Mouse (Mus musculus): Measurements from ENCODE around the gene Hoxa13. TPM values are rescaled to one million over a fixed set of nuclear protein-coding genes. Genes with fewer than 3 reads are reported as not detected.

Hoxa13 gene
- polyA plus RNA-seq, 1 experiment = not detected

DNA sequence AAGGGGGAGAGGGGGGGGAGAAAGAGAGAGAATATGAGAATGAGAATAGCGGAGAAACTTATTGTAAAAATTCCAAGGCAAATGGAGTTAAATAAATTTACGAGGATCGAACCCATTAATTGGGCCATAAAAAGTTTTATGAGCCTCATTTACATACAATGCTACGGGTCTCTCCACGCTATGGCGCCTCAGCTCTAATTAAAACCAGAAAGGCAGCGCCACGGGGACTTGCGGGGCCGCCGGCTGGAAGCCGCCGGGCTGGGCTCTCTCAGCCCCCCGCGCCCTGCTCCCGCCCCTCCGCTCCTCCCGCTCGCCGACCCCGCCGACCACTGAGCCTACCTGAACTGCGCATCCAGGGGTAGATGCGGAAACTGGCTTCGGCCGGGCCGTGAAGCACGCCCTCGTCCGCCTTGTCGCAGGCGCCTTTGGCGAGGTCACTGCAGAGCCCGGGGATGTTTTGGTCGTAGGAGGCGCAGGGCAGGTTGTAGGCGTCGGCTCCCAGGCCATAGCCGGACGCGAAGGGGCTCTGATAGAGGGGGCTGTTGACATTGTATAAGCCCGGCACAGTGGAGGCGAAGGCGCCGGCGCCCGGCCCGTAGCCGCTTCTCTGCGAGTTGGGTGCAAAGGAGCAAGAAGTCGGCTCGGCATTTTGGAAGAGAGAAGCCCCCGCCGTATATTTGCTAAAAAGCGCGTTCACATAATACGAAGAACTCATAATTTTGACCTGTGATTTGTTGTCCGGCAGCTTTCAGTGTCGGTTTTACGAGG, 43.8 kb downstream of the Hoxa13 start:
- no peak for TF ChIP-seq CTCF (IDR thresholded peaks at IDR 0.05; ENCODE audit: borderline replicate concordance, control insufficient read depth, extremely low read depth, insufficient read depth, low read length, poor library complexity)
- no peak for TF ChIP-seq POLR2A (IDR thresholded peaks at IDR 0.05; ENCODE audit: control insufficient read depth, extremely low read depth, insufficient read depth, low read length, poor library complexity)
- Histone ChIP-seq H3K27me3 (ENCODE audit: control insufficient read depth, insufficient read depth, low read length) (peaks cover 29% of the 10 kb centered on the region), H3K27ac (ENCODE audit: control insufficient read depth, insufficient read depth, low read length) (no peak overlapping the region), H3K4me1 (replicated peaks; ENCODE audit: control insufficient read depth, insufficient read depth, low read length) (peaks cover 23% of the 10 kb centered on the region), H3K36me3 (ENCODE audit: control insufficient read depth, insufficient read depth, low read length) (no peaks in the 10 kb centered on the region), H3K4me3 (ENCODE audit: control insufficient read depth, insufficient read depth, low read length) (peak overlapping the region; percentile 58)
- no peak for DNase-seq
- under 1% methylated on average over 58 of the region's 60 CpGs for WGBS

DNA sequence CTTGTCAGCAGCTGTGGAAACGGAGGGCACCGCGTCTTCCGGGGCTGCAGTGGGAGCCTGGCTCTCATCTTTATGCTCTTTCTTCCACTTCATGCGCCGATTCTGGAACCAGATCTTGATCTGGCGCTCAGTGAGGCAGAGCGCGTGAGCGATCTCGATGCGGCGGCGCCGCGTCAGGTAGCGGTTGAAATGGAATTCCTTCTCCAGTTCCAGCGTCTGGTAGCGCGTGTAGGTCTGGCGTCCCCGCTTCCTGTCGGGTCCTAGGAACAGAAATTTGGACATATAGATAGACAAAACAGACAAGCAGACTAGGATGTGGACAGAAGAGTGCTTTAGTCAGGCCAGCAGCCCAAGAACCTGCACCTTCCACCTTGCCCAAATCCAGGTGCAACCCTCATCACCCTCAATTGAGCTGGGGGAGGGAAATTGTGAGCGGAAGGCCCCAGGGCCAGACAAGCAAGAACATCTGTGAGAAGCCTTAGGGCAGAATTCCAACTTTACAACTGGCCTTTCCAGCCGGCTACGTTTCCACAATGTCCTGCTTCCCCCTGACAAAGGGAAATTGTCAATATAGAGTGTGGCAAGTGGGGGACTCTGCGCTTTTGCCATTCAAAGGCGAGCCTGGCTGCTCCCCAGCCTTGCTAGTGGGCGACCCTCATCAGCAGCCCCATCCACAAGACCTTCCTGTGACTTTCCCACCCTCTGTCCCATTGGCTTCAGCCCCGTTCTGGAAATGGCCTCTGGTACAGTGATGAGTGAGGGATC, 44.7 kb downstream of the Hoxa13 start:
- no peak for DNase-seq
- TF ChIP-seq CTCF (IDR thresholded peaks at IDR 0.05; ENCODE audit: borderline replicate concordance, control insufficient read depth, extremely low read depth, insufficient read depth, low read length, poor library complexity) (no peak), POLR2A (IDR thresholded peaks at IDR 0.05; ENCODE audit: control insufficient read depth, extremely low read depth, insufficient read depth, low read length, poor library complexity) (no peak)
- Histone ChIP-seq H3K27me3 (ENCODE audit: control insufficient read depth, insufficient read depth, low read length) (peaks cover 30% of the 10 kb centered on the region), H3K36me3 (ENCODE audit: control insufficient read depth, insufficient read depth, low read length) (no peaks in the 10 kb centered on the region), H3K4me1 (replicated peaks; ENCODE audit: control insufficient read depth, insufficient read depth, low read length) (peaks cover 24% of the 10 kb centered on the region), H3K4me3 (ENCODE audit: control insufficient read depth, insufficient read depth, low read length) (no peak overlapping the region), H3K27ac (ENCODE audit: control insufficient read depth, insufficient read depth, low read length) (no peak overlapping the region)
- WGBS = 30% methylated on average over 30 of the region's 30 CpGs

DNA sequence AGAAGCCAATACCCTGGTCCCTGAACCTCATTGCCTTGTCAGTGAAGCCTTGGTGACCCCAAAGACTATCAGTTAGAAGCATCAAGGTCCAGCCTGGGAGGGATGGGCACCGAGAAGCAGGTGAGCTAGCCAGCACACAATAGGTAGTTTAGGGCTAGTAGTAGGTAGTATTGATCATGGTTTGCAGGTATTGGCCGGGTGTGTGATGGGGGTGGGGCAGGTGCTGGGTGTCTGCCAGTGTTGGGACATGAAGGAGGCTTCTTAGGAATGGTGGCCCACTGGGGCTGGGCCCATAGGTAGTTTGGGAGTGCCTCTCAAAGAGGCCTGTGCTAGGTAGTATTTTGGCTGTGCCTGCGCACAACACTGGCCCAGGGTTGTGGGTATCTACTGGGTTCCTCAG, 45.6 kb downstream of the Hoxa13 start:
- no peak for DNase-seq
- Histone ChIP-seq H3K27me3 (ENCODE audit: control insufficient read depth, insufficient read depth, low read length) (peaks cover 28% of the 10 kb centered on the region), H3K36me3 (ENCODE audit: control insufficient read depth, insufficient read depth, low read length) (no peaks in the 10 kb centered on the region), H3K4me3 (ENCODE audit: control insufficient read depth, insufficient read depth, low read length) (no peak overlapping the region), H3K27ac (ENCODE audit: control insufficient read depth, insufficient read depth, low read length) (no peak overlapping the region), H3K4me1 (replicated peaks; ENCODE audit: control insufficient read depth, insufficient read depth, low read length) (peaks cover 24% of the 10 kb centered on the region)
- 83% methylated on average over 3 of the region's 3 CpGs for WGBS
- no peak for TF ChIP-seq POLR2A (IDR thresholded peaks at IDR 0.05; ENCODE audit: control insufficient read depth, extremely low read depth, insufficient read depth, low read length, poor library complexity)
- TF ChIP-seq CTCF (IDR thresholded peaks at IDR 0.05; ENCODE audit: borderline replicate concordance, control insufficient read depth, extremely low read depth, insufficient read depth, low read length, poor library complexity) = no peak

DNA sequence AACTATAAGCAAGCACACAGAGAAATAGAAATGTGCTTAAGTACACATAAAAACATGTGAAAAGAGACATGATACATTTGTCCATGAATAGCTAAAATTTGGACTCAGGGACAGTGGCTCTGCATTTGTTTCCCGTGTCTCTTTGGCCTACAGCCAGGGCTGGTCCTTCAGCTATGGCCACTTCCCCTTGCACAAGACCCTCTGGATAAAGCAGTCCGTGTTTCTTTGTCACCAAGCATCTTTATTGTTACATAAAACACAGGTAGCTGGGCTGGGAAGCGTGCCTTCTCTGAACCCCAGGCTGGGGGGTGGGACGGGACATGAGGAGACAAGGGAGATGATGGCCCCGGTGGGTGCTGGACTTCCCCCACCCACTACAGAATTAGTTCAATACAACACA, 46.4 kb downstream of the Hoxa13 start:
- H3K4me3 ChIP-seq (ENCODE audit: control insufficient read depth, insufficient read depth, low read length) = no peak overlapping the region
- H3K4me1 ChIP-seq (replicated peaks; ENCODE audit: control insufficient read depth, insufficient read depth, low read length) = peaks cover 24% of the 10 kb centered on the region
- H3K27ac ChIP-seq (ENCODE audit: control insufficient read depth, insufficient read depth, low read length) = no peak overlapping the region
- no peaks in the 10 kb centered on the region for H3K36me3 ChIP-seq (ENCODE audit: control insufficient read depth, insufficient read depth, low read length)
- TF ChIP-seq CTCF (IDR thresholded peaks at IDR 0.05; ENCODE audit: borderline replicate concordance, control insufficient read depth, extremely low read depth, insufficient read depth, low read length, poor library complexity) (no peak), POLR2A (IDR thresholded peaks at IDR 0.05; ENCODE audit: control insufficient read depth, extremely low read depth, insufficient read depth, low read length, poor library complexity) (no peak)
- no peak for DNase-seq
- whole genome bisulfite sequencing = 73% methylated on average over 5 of the region's 5 CpGs
- peaks cover 26% of the 10 kb centered on the region for H3K27me3 ChIP-seq (ENCODE audit: control insufficient read depth, insufficient read depth, low read length)

DNA sequence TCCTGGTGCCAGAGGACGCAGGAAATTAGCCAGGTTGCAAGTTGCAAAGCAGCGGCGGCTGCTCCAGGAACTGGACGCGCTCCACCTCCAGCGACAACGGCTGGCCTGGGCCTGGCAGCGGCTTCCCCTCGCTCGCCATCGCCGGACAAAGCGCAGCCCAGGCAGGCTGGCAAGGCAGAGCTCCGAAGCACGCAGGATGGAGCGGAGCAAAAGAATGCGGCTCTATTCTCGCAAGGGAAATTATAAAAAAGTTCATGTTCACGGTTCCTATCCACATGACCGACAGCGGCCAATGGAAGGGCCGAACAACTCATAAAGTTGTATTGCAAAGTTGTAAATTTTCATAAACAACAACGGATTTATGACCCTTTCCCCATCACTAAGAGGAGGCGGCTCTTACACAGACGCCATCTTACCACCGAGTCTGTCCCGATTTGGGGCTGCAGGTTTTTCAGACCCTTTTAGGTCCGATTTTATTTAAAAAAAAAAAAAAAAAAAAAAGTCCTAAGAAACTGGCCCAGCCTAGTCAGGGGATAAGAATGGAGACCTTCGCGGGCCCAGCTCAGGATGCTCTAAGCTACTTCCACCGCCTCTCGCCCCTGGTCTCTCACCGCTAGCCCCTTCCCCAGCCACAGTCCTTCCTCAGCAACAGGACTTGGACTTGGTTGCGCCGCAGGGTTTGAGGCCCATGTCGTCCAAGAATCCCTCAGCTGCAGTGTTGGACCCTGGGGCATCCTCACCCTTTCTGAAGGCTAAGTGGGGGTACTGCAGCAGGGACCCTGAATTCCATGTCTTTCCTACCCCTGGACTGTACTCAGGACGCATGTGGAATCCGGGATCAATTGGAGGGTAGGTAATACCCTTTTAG, 47.3 kb downstream of the Hoxa13 start, which contains the start of the genes Hoxa3 and Gm28308:
Gene Hoxa3 (minus strand): TSS at position 218 of the 868 bp plus-strand sequence.
Gene Gm28308 (minus strand): TSS at position 221 of the 868 bp plus-strand sequence.
- H3K36me3 ChIP-seq (ENCODE audit: control insufficient read depth, insufficient read depth, low read length) = no peaks in the 10 kb centered on the region
- no peak for TF ChIP-seq CTCF (IDR thresholded peaks at IDR 0.05; ENCODE audit: borderline replicate concordance, control insufficient read depth, extremely low read depth, insufficient read depth, low read length, poor library complexity)
- no peak for TF ChIP-seq POLR2A (IDR thresholded peaks at IDR 0.05; ENCODE audit: control insufficient read depth, extremely low read depth, insufficient read depth, low read length, poor library complexity)
- H3K4me1 ChIP-seq (replicated peaks; ENCODE audit: control insufficient read depth, insufficient read depth, low read length) = peaks cover 27% of the 10 kb centered on the region
- peak within 1 kb of the TSS; percentile 44 for H3K4me3 ChIP-seq (ENCODE audit: control insufficient read depth, insufficient read depth, low read length)
- peaks cover 22% of the 10 kb centered on the region; the same call in 1 of the 2 replicates for H3K27me3 ChIP-seq (ENCODE audit: control insufficient read depth, insufficient read depth, low read length)
- 4% methylated on average over 38 of the region's 38 CpGs for WGBS
- H3K27ac ChIP-seq (ENCODE audit: control insufficient read depth, insufficient read depth, low read length) = peak within 1 kb of the TSS; percentile 10; the same call in 1 of the 2 replicates
- no peak for DNase-seq

Measured in thymus, adult 2 months (tissue).